In genomic region chr5:4086309-4086708, GRCm38 (mm10) we compare ENCODE assay signal across 11 mouse cellular contexts.
"Had no signal": no experiment of that assay in that cellular context is flagged by ENCODE, and none has a peak within 500 bp of the region (broad histone marks: within the 10 kb centered on the region; RNA-seq: fewer than 3 reads in every experiment).

No protein-coding gene starts in this region.

- H3K9me3 ChIP-seq: liver, embryonic 13.5 days; lung, embryonic 15.5 days; midbrain, embryonic 12.5 days had no signal

- H3K27me3 ChIP-seq: liver, embryonic 13.5 days; lung, embryonic 15.5 days; midbrain, embryonic 12.5 days had no signal

- H3K4me1 ChIP-seq: liver, embryonic 13.5 days; lung, embryonic 15.5 days; midbrain, embryonic 12.5 days had no signal

- H3K27ac ChIP-seq: layer of hippocampus, adult 2 months; liver, embryonic 13.5 days; lung, embryonic 15.5 days; macrophage; midbrain, embryonic 12.5 days; stomach, postnatal 0 days had no signal

- DNase-seq: left cerebral cortex, postnatal 4 days; liver, embryonic 13.5 days; liver, postnatal 0 days; lung, postnatal 14 days; thymus, postnatal 4 days had no signal

- ATAC-seq: liver, postnatal 0 days; midbrain, embryonic 16.5 days had no signal

- H3K4me2 ChIP-seq: liver, embryonic 13.5 days; lung, embryonic 15.5 days; midbrain, embryonic 12.5 days had no signal

- H3K9ac ChIP-seq: liver, embryonic 13.5 days; liver, postnatal 0 days; lung, embryonic 15.5 days; midbrain, embryonic 12.5 days had no signal

- H3K4me3 ChIP-seq: layer of hippocampus, adult 2 months; liver, embryonic 13.5 days; lung, embryonic 15.5 days; midbrain, embryonic 12.5 days had no signal
